Mouse (Mus musculus): ENCODE data around the gene 9430015G10Rik. TPM values are rescaled to one million over a fixed set of nuclear protein-coding genes. Genes with fewer than 3 reads are reported as not detected.

The 9430015G10Rik gene
- polyA plus RNA-seq, 1 experiment from 2014 or later, result 27.3 TPM

- Histone ChIP-seq H3K27ac (peak overlapping the region; percentile 79), H3K36me3 (no peaks in the 10 kb centered on the region), H3K9ac (no peak overlapping the region), H3K27me3 (replicated peaks) (peaks cover 4% of the 10 kb centered on the region; the same call in 1 of the 2 replicates), H3K9me3 (no peaks in the 10 kb centered on the region), H3K4me1 (peaks cover 12% of the 10 kb centered on the region), H3K4me2 (peak overlapping the region; percentile 2; the same call in 1 of the 2 replicates), H3K4me3 (replicated peaks) (no peak overlapping the region)
- 39% methylated on average over 4 of the region's 4 CpGs for WGBS
- no peak for ATAC-seq (ENCODE audit: insufficient read depth, low FRiP score, low read depth)
Observed at GRCm38 (mm10) chr4:156082621-156083234, 27.1 kb upstream of the 9430015G10Rik start.

- peak overlapping the region; percentile 11 for H3K4me2 ChIP-seq
Observed at GRCm38 (mm10) chr4:156083348-156083747, 26.4 kb upstream of the 9430015G10Rik start.

GRCm38 (mm10) chr4:156084096-156084879 lies 25.5 kb upstream of the 9430015G10Rik start:
- H3K36me3 ChIP-seq, result no peaks in the 10 kb centered on the region
- H3K27me3 ChIP-seq (replicated peaks), result no peaks in the 10 kb centered on the region
- no peaks in the 10 kb centered on the region for H3K9me3 ChIP-seq
- no peak overlapping the region for H3K9ac ChIP-seq
- no peak; the same call in 1 of the 2 replicates for ATAC-seq (ENCODE audit: insufficient read depth, low FRiP score, low read depth)
- WGBS, result 55% methylated on average over 9 of the region's 9 CpGs
- H3K27ac ChIP-seq, result peak overlapping the region; percentile 79
- peaks cover 6% of the 10 kb centered on the region for H3K4me1 ChIP-seq
- H3K4me2 ChIP-seq, result peak overlapping the region; percentile 11
- no peak overlapping the region for H3K4me3 ChIP-seq (replicated peaks)

More at GRCm38 (mm10) chr4:156083348-156083747, 26.4 kb upstream of the 9430015G10Rik start:
- 54% methylated on average over 5 of the region's 5 CpGs for WGBS
- ATAC-seq (ENCODE audit: insufficient read depth, low FRiP score, low read depth), result peak; percentile 75
- H3K4me3 ChIP-seq (replicated peaks), result no peak overlapping the region
- H3K27ac ChIP-seq, result peak overlapping the region; percentile 79
- H3K9ac ChIP-seq, result no peak overlapping the region
- H3K4me1 ChIP-seq, result peaks cover 6% of the 10 kb centered on the region
- no peaks in the 10 kb centered on the region for H3K27me3 ChIP-seq (replicated peaks)
- no peaks in the 10 kb centered on the region for H3K36me3 ChIP-seq
- H3K9me3 ChIP-seq, result no peaks in the 10 kb centered on the region

- Histone ChIP-seq H3K4me2 (no peak overlapping the region), H3K9ac (no peak overlapping the region), H3K9me3 (no peaks in the 10 kb centered on the region), H3K4me1 (peaks cover 6% of the 10 kb centered on the region), H3K36me3 (no peaks in the 10 kb centered on the region), H3K27me3 (replicated peaks) (no peaks in the 10 kb centered on the region), H3K27ac (peak overlapping the region; percentile 79; the same call in 1 of the 2 replicates), H3K4me3 (replicated peaks) (no peak overlapping the region)
- WGBS, result 85% methylated on average over 8 of the region's 8 CpGs
- no peak for ATAC-seq (ENCODE audit: insufficient read depth, low FRiP score, low read depth)
Observed at GRCm38 (mm10) chr4:156085256-156085655, 24.5 kb upstream of the 9430015G10Rik start.

- no peak overlapping the region for H3K9ac ChIP-seq
- H3K4me3 ChIP-seq (replicated peaks), result no peak overlapping the region
- H3K9me3 ChIP-seq, result no peaks in the 10 kb centered on the region
- H3K27ac ChIP-seq, result no peak overlapping the region; the same call in 1 of the 2 replicates
- no peaks in the 10 kb centered on the region for H3K36me3 ChIP-seq
- H3K4me1 ChIP-seq, result peaks cover 4% of the 10 kb centered on the region; the same call in 1 of the 2 replicates
- no peaks in the 10 kb centered on the region for H3K27me3 ChIP-seq (replicated peaks)
- 19% methylated on average over 5 of the region's 5 CpGs for WGBS
- ATAC-seq (ENCODE audit: insufficient read depth, low FRiP score, low read depth), result no peak
- H3K4me2 ChIP-seq, result no peak overlapping the region
Observed at GRCm38 (mm10) chr4:156087398-156088087, 22.2 kb upstream of the 9430015G10Rik start.

GRCm38 (mm10) chr4:156091236-156091635 lies 18.5 kb upstream of the 9430015G10Rik start:
- H3K36me3 ChIP-seq, result no peaks in the 10 kb centered on the region
- no peak overlapping the region for H3K4me3 ChIP-seq (replicated peaks)
- H3K27ac ChIP-seq, result no peak overlapping the region
- peak; percentile 67; the same call in 1 of the 2 replicates for ATAC-seq (ENCODE audit: insufficient read depth, low FRiP score, low read depth)
- WGBS, result 51% methylated on average over 1 of the region's 1 CpGs
- no peaks in the 10 kb centered on the region for H3K9me3 ChIP-seq
- no peak overlapping the region for H3K4me2 ChIP-seq
- H3K4me1 ChIP-seq, result no peaks in the 10 kb centered on the region
- no peaks in the 10 kb centered on the region for H3K27me3 ChIP-seq (replicated peaks)
- H3K9ac ChIP-seq, result no peak overlapping the region

GRCm38 (mm10) chr4:156092765-156093164 lies 17.0 kb upstream of the 9430015G10Rik start:
- H3K27ac ChIP-seq, result no peak overlapping the region
- ATAC-seq (ENCODE audit: insufficient read depth, low FRiP score, low read depth), result no peak
- WGBS, result 71% methylated on average over 1 of the region's 1 CpGs
- H3K36me3 ChIP-seq, result no peaks in the 10 kb centered on the region
- H3K9me3 ChIP-seq, result no peaks in the 10 kb centered on the region
- no peak overlapping the region for H3K4me2 ChIP-seq
- no peak overlapping the region for H3K9ac ChIP-seq
- no peaks in the 10 kb centered on the region for H3K27me3 ChIP-seq (replicated peaks)
- H3K4me3 ChIP-seq (replicated peaks), result no peak overlapping the region
- no peaks in the 10 kb centered on the region for H3K4me1 ChIP-seq

- Histone ChIP-seq H3K4me1 (no peaks in the 10 kb centered on the region), H3K4me2 (no peak overlapping the region), H3K9ac (no peak overlapping the region), H3K9me3 (no peaks in the 10 kb centered on the region), H3K27ac (no peak overlapping the region), H3K27me3 (replicated peaks) (no peaks in the 10 kb centered on the region), H3K36me3 (no peaks in the 10 kb centered on the region), H3K4me3 (replicated peaks) (no peak overlapping the region)
- ATAC-seq (ENCODE audit: insufficient read depth, low FRiP score, low read depth), result peak; percentile 76
- 66% methylated on average over 5 of the region's 5 CpGs for WGBS
Observed at GRCm38 (mm10) chr4:156093758-156094157, 16.0 kb upstream of the 9430015G10Rik start.

- no peak overlapping the region for H3K4me2 ChIP-seq
- WGBS, result 90% methylated on average over 1 of the region's 1 CpGs
- ATAC-seq (ENCODE audit: insufficient read depth, low FRiP score, low read depth), result no peak
- H3K27ac ChIP-seq, result no peak overlapping the region
- no peak overlapping the region for H3K4me3 ChIP-seq (replicated peaks)
- H3K9me3 ChIP-seq, result no peaks in the 10 kb centered on the region
- no peak overlapping the region for H3K9ac ChIP-seq
- no peaks in the 10 kb centered on the region for H3K4me1 ChIP-seq
- no peaks in the 10 kb centered on the region for H3K27me3 ChIP-seq (replicated peaks)
- H3K36me3 ChIP-seq, result no peaks in the 10 kb centered on the region
Observed at GRCm38 (mm10) chr4:156096191-156096590, 13.6 kb upstream of the 9430015G10Rik start.

GRCm38 (mm10) chr4:156097770-156098366 lies 11.9 kb upstream of the 9430015G10Rik start:
- no peak overlapping the region for H3K4me2 ChIP-seq
- no peaks in the 10 kb centered on the region for H3K36me3 ChIP-seq
- no peaks in the 10 kb centered on the region for H3K4me1 ChIP-seq
- H3K9me3 ChIP-seq, result no peaks in the 10 kb centered on the region
- no peak for ATAC-seq (ENCODE audit: insufficient read depth, low FRiP score, low read depth)
- H3K9ac ChIP-seq, result no peak overlapping the region
- H3K27ac ChIP-seq, result no peak overlapping the region
- WGBS, result 63% methylated on average over 9 of the region's 9 CpGs
- H3K4me3 ChIP-seq (replicated peaks), result no peak overlapping the region
- H3K27me3 ChIP-seq (replicated peaks), result no peaks in the 10 kb centered on the region

GRCm38 (mm10) chr4:156099427-156099826 lies 10.4 kb upstream of the 9430015G10Rik start:
- H3K36me3 ChIP-seq, result no peaks in the 10 kb centered on the region
- H3K9me3 ChIP-seq, result no peaks in the 10 kb centered on the region
- no peak overlapping the region for H3K4me2 ChIP-seq
- H3K4me1 ChIP-seq, result no peaks in the 10 kb centered on the region
- H3K4me3 ChIP-seq (replicated peaks), result no peak overlapping the region
- ATAC-seq (ENCODE audit: insufficient read depth, low FRiP score, low read depth), result no peak
- no peak overlapping the region for H3K9ac ChIP-seq
- no peaks in the 10 kb centered on the region for H3K27me3 ChIP-seq (replicated peaks)
- no peak overlapping the region for H3K27ac ChIP-seq
- WGBS, result 67% methylated on average over 6 of the region's 6 CpGs
